Mouse (Mus musculus): ENCODE data around the gene Usp4.

DNA sequence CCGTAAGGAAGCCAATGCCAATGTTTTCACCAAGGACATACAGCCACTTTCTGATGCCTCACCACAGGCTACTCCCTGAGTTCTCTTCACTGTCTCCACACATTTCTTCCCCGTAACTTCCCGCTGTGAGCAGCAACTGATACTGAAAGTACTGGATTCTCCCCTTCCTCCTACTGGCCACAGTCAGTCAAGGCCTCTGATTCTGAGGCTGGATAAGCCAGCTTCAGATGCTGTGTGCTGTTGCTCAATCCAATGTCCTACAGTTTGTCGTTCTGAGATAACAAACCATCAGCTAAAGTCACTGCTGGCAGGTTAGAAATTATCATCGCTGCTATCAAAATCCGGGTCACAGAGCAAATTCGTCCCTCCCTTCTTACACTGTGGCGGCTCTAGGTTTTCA is 56.8 kb downstream of the Usp4 start:
- TF ChIP-seq ZNF384 (IDR thresholded peaks at IDR 0.05; ENCODE audit: low read depth, low read length): no peak
- no peak for TF ChIP-seq EP300 (IDR thresholded peaks at IDR 0.05; ENCODE audit: low read length)
- TF ChIP-seq IRF4 (IDR thresholded peaks at IDR 0.05; ENCODE audit: low read depth, low read length): no peak

Measured in CH12.LX (cell line).